Mouse (Mus musculus) CD4-positive helper T cell, adult 2 months (primary cell): ENCODE measurements around the gene Ano5.

ENCODE experiments used
- DNase-seq: peaks from one replicate; pipeline ENCODE4 v3.0.0-alpha.2; 2012; ENCODE audit warnings: low read depth, missing footprints, low spot score

The Ano5 gene

GRCm38 (mm10) chr7:51628349-51628748 lies 117.5 kb downstream of the Ano5 start:
- no peak for DNase-seq

- no peak for DNase-seq
Measured at GRCm38 (mm10) chr7:51629206-51629605, 118.4 kb downstream of the Ano5 start.

- no peak for DNase-seq
Measured at GRCm38 (mm10) chr7:51631171-51631570, 120.3 kb downstream of the Ano5 start.

- DNase-seq, result no peak
Measured at GRCm38 (mm10) chr7:51632543-51633229, 121.9 kb downstream of the Ano5 start.

GRCm38 (mm10) chr7:51633230-51633844 lies 122.5 kb downstream of the Ano5 start:
- DNase-seq, result no peak
